Mouse (Mus musculus) ovary, postnatal 14 days (tissue): ENCODE results near the gene Chmp4b.

ENCODE experiments used
- DNase-seq: peaks from one replicate; pipeline ENCODE4 v3.0.0; 2022; ENCODE audit warnings: low spot score

Gene Chmp4b

GRCm38 (mm10) chr2:154682712-154683111 lies 31.2 kb downstream of the Chmp4b start:
- DNase-seq = no peak

- no peak for DNase-seq
Observed at GRCm38 (mm10) chr2:154684901-154685470, 33.5 kb downstream of the Chmp4b start.

- DNase-seq = no peak
Observed at GRCm38 (mm10) chr2:154685772-154686171, 34.3 kb downstream of the Chmp4b start.

- no peak for DNase-seq
Observed at GRCm38 (mm10) chr2:154686819-154687218, 35.3 kb downstream of the Chmp4b start.

- DNase-seq = no peak
Observed at GRCm38 (mm10) chr2:154689391-154689790, 37.9 kb downstream of the Chmp4b start.

- no peak for DNase-seq
Observed at GRCm38 (mm10) chr2:154690959-154691358, 39.5 kb downstream of the Chmp4b start.

GRCm38 (mm10) chr2:154693186-154693940 lies 41.9 kb downstream of the Chmp4b start:
- DNase-seq = no peak

GRCm38 (mm10) chr2:154693941-154694256 lies 42.4 kb downstream of the Chmp4b start:
- DNase-seq = no peak

- DNase-seq = no peak
Observed at GRCm38 (mm10) chr2:154695690-154696089, 44.2 kb downstream of the Chmp4b start.

- no peak for DNase-seq
Observed at GRCm38 (mm10) chr2:154696660-154697059, 45.2 kb downstream of the Chmp4b start.

- no peak for DNase-seq
Observed at GRCm38 (mm10) chr2:154699360-154699759, 47.9 kb downstream of the Chmp4b start.

- DNase-seq = no peak
Observed at GRCm38 (mm10) chr2:154700177-154700576, 48.7 kb downstream of the Chmp4b start.

- DNase-seq = peak; percentile 65
Observed at GRCm38 (mm10) chr2:154702637-154703315, 51.3 kb downstream of the Chmp4b start.

- DNase-seq = no peak
Observed at GRCm38 (mm10) chr2:154706526-154707280, 55.2 kb downstream of the Chmp4b start.

GRCm38 (mm10) chr2:154707284-154707683 lies 55.8 kb downstream of the Chmp4b start:
- no peak for DNase-seq

GRCm38 (mm10) chr2:154707830-154708385 lies 56.4 kb downstream of the Chmp4b start:
- DNase-seq = no peak

- no peak for DNase-seq
Observed at GRCm38 (mm10) chr2:154711701-154712100, 60.2 kb downstream of the Chmp4b start.

- peak; percentile 51 for DNase-seq
Observed at GRCm38 (mm10) chr2:154712271-154712677, 60.8 kb downstream of the Chmp4b start.

GRCm38 (mm10) chr2:154713083-154713482 lies 61.6 kb downstream of the Chmp4b start:
- DNase-seq = no peak

GRCm38 (mm10) chr2:154713964-154714363 lies 62.5 kb downstream of the Chmp4b start:
- no peak for DNase-seq

GRCm38 (mm10) chr2:154716586-154716985 lies 65.1 kb downstream of the Chmp4b start:
- DNase-seq = no peak

GRCm38 (mm10) chr2:154717081-154717480 lies 65.6 kb downstream of the Chmp4b start:
- no peak for DNase-seq
